Mouse (Mus musculus): ENCODE measurements around the gene Sigirr. TPM values are rescaled to one million over a fixed set of nuclear protein-coding genes. Genes with fewer than 3 reads are reported as not detected.

The Sigirr gene
- total and polyA plus RNA-seq, 2 experiments from 2014 or later = 2.4 to 19.5 TPM

DNA sequence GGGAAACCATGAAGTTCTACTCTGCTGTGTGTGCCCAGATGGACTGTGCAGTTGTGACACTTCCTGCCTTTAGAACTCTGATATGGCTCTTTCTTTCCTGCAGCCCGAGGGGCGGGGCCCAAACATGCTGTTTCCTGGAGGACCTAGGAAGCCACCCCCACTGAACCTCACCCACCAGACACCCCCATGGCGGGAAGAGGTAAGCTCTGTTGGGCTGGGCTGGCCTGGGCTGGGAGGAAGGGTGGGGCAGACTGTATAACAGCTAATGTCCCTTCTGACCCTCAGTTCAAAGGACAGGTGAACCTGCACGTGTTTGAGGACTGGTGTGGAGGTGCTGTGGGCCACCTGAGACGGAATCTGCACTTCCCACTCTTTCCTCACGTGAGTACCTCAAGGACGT lies 36.2 kb downstream of the Sigirr start:
- Histone ChIP-seq H3K27ac (no peak overlapping the region), H3K27me3 (ENCODE audit: insufficient read depth, low read length) (no peaks in the 10 kb centered on the region), H3K4me1 (ENCODE audit: insufficient read depth, low read length) (peaks cover 14% of the 10 kb centered on the region), H3K36me3 (ENCODE audit: insufficient read depth, low read length) (peaks cover 44% of the 10 kb centered on the region), H3K4me2 (ENCODE audit: low read depth, low read length) (no peak overlapping the region), H3K9me3 (ENCODE audit: low read length) (no peaks in the 10 kb centered on the region), H3K9ac (replicated peaks; ENCODE audit: low read length) (no peak overlapping the region), H3K4me3 (ENCODE audit: low read length) (no peak overlapping the region)
- WGBS = 79% methylated on average over 7 of the region's 7 CpGs
- ATAC-seq (no peak), DNase-seq (ENCODE audit: low spot score) (no peak)
- no peak for TF ChIP-seq CTCF (IDR thresholded peaks at IDR 0.05; ENCODE audit: low read depth)

DNA sequence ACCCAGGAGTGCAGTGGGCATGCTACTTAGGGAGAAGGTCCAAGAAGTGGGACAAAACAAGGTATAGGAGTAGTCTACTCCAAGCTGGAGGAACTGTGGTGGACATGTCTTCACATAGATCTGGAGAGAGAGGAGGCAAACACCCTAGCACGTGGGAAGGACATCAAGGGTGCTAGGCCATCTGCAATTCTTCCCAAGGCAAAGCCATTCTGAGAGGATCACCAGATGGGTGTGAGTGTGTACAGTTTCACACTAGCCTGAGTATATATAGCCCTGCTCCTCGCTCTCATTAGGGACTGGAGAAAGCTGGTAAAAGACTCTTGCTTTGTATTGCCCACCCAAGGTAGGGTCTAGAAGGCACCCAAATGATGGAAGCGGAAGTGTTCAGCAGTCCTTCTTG lies 37.0 kb downstream of the Sigirr start:
- no peaks in the 10 kb centered on the region for H3K27me3 ChIP-seq (ENCODE audit: insufficient read depth, low read length)
- H3K27ac ChIP-seq = no peak overlapping the region
- WGBS = 91% methylated on average over 3 of the region's 3 CpGs
- peaks cover 44% of the 10 kb centered on the region for H3K36me3 ChIP-seq (ENCODE audit: insufficient read depth, low read length)
- no peak overlapping the region for H3K4me3 ChIP-seq (ENCODE audit: low read length)
- H3K4me1 ChIP-seq (ENCODE audit: insufficient read depth, low read length) = peaks cover 14% of the 10 kb centered on the region
- no peak for TF ChIP-seq CTCF (IDR thresholded peaks at IDR 0.05; ENCODE audit: low read depth)
- ATAC-seq (no peak), DNase-seq (ENCODE audit: low spot score) (no peak)
- no peak overlapping the region for H3K9ac ChIP-seq (replicated peaks; ENCODE audit: low read length)
- no peak overlapping the region for H3K4me2 ChIP-seq (ENCODE audit: low read depth, low read length)
- H3K9me3 ChIP-seq (ENCODE audit: low read length) = no peaks in the 10 kb centered on the region

GRCm38 (mm10) chr7:141062525-141062924 lies 37.8 kb downstream of the Sigirr start:
- TF ChIP-seq CTCF (IDR thresholded peaks at IDR 0.05; ENCODE audit: low read depth) = no peak
- ATAC-seq (0 out of 2 replicates have a peak, but pooled peaks have one; percentile 8), DNase-seq (ENCODE audit: low spot score) (peak; percentile 34)
- Histone ChIP-seq H3K27ac (0 out of 2 replicates have a peak overlapping the region, but pooled peaks have one; percentile 92), H3K27me3 (ENCODE audit: insufficient read depth, low read length) (no peaks in the 10 kb centered on the region), H3K4me3 (ENCODE audit: low read length) (no peak overlapping the region), H3K9me3 (ENCODE audit: low read length) (no peaks in the 10 kb centered on the region), H3K9ac (replicated peaks; ENCODE audit: low read length) (peak overlapping the region; percentile 97; the same call in 1 of the 2 replicates), H3K36me3 (ENCODE audit: insufficient read depth, low read length) (peaks cover 37% of the 10 kb centered on the region), H3K4me1 (ENCODE audit: insufficient read depth, low read length) (peaks cover 14% of the 10 kb centered on the region), H3K4me2 (ENCODE audit: low read depth, low read length) (peak overlapping the region; percentile 78; the same call in 1 of the 2 replicates)
- WGBS = 54% methylated on average over 7 of the region's 7 CpGs

- H3K4me2 ChIP-seq (ENCODE audit: low read depth, low read length) = peak overlapping the region; percentile 78
- H3K4me3 ChIP-seq (ENCODE audit: low read length) = peak overlapping the region; percentile 83
- no peaks in the 10 kb centered on the region for H3K27me3 ChIP-seq (ENCODE audit: insufficient read depth, low read length)
- H3K27ac ChIP-seq = peak overlapping the region; percentile 92
- H3K9me3 ChIP-seq (ENCODE audit: low read length) = no peaks in the 10 kb centered on the region
- peaks cover 14% of the 10 kb centered on the region for H3K4me1 ChIP-seq (ENCODE audit: insufficient read depth, low read length)
- peaks cover 27% of the 10 kb centered on the region for H3K36me3 ChIP-seq (ENCODE audit: insufficient read depth, low read length)
- H3K9ac ChIP-seq (replicated peaks; ENCODE audit: low read length) = peak overlapping the region; percentile 97
- peak; percentile 52 for ATAC-seq
- TF ChIP-seq CTCF (IDR thresholded peaks at IDR 0.05; ENCODE audit: low read depth) = no peak
- peak; percentile 50 for DNase-seq (ENCODE audit: low spot score)
- WGBS = under 1% methylated on average over 36 of the region's 37 CpGs
Measured at GRCm38 (mm10) chr7:141061269-141061692, 39.1 kb downstream of the Sigirr start.

- peak within 1 kb of the TSS; percentile 97 for H3K9ac ChIP-seq (replicated peaks; ENCODE audit: low read length)
- H3K4me1 ChIP-seq (ENCODE audit: insufficient read depth, low read length) = peaks cover 14% of the 10 kb centered on the region
- H3K36me3 ChIP-seq (ENCODE audit: insufficient read depth, low read length) = peaks cover 21% of the 10 kb centered on the region
- DNase-seq (ENCODE audit: low spot score) (peak; percentile 97), ATAC-seq (peak; percentile 95)
- H3K9me3 ChIP-seq (ENCODE audit: low read length) = no peaks in the 10 kb centered on the region
- H3K4me2 ChIP-seq (ENCODE audit: low read depth, low read length) = peak within 1 kb of the TSS; percentile 78
- H3K4me3 ChIP-seq (ENCODE audit: low read length) = peak within 1 kb of the TSS; percentile 83
- TF ChIP-seq CTCF (IDR thresholded peaks at IDR 0.05; ENCODE audit: low read depth) = no peak
- H3K27me3 ChIP-seq (ENCODE audit: insufficient read depth, low read length) = no peaks in the 10 kb centered on the region
- WGBS = 1% methylated on average over 47 of the region's 72 CpGs
- H3K27ac ChIP-seq = peak within 1 kb of the TSS; percentile 92
Measured at GRCm38 (mm10) chr7:141060426-141061242, 39.7 kb downstream of the Sigirr start, which contains the start of gene B4galnt4. Gene B4galnt4 (plus strand): TSS chr7:141061104.

GRCm38 (mm10) chr7:141059929-141060328 lies 40.4 kb downstream of the Sigirr start:
- Histone ChIP-seq H3K4me3 (ENCODE audit: low read length) (peak overlapping the region; percentile 83), H3K4me1 (ENCODE audit: insufficient read depth, low read length) (peaks cover 14% of the 10 kb centered on the region), H3K27me3 (ENCODE audit: insufficient read depth, low read length) (no peaks in the 10 kb centered on the region), H3K36me3 (ENCODE audit: insufficient read depth, low read length) (peaks cover 14% of the 10 kb centered on the region), H3K9me3 (ENCODE audit: low read length) (no peaks in the 10 kb centered on the region), H3K4me2 (ENCODE audit: low read depth, low read length) (peak overlapping the region; percentile 78), H3K27ac (peak overlapping the region; percentile 92), H3K9ac (replicated peaks; ENCODE audit: low read length) (peak overlapping the region; percentile 97)
- DNase-seq (ENCODE audit: low spot score) = no peak
- 65% methylated on average over 2 of the region's 2 CpGs for WGBS
- no peak for TF ChIP-seq CTCF (IDR thresholded peaks at IDR 0.05; ENCODE audit: low read depth)
- ATAC-seq = no peak

All from hindbrain, postnatal 0 days (tissue).